ENCODE assay signal across 10 mouse cellular contexts in the genomic region with DNA sequence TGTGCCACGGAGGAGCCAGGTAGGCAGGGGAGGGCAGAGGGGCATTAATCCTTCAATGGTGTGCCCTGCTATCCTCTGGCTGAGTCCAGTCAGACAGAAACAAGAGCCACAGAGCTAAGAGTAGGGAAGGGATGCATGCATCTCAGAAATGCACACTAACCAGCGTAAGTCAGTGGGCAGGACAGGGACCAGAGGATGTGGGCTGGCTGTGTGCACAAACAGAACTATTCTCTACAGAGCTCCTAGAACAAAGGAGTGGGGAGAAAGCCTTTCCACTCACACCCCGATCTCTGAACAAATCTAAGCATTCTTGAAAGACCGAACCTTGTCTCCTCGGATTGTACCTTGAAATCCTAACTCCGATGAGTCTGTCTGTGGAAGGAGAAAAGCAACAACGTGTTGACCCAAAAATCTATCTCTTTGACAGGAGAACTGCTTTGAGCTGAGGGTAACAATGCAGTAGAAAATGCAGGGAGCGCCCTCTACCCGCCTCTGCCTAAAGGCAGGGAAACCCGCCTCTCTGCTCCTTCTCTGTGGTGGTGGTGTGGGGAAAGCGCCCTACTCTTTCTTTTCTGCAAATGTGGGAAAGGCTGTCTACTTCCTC. TPM values are rescaled to one million over a fixed set of nuclear protein-coding genes. Genes with fewer than 3 reads are reported as not detected.
DNase-seq lines count a peak whose midpoint lies in the region; ATAC-seq and TF ChIP-seq lines count a peak whose summit lies in the region.
"Had no signal": no experiment of that assay in that cellular context is flagged by ENCODE, and none has a peak within 500 bp of the region (broad histone marks: within the 10 kb centered on the region; RNA-seq: fewer than 3 reads in every experiment).

No protein-coding gene starts in this region.

- H3K27me3 ChIP-seq in hindbrain, postnatal 0 days (ENCODE audit: insufficient read depth, low read length), result no peaks in the 10 kb centered on the region
- H3K27me3 ChIP-seq in hindbrain, embryonic 14.5 days (ENCODE audit: control insufficient read depth, insufficient read depth, low read length), result no peaks in the 10 kb centered on the region
- no peaks in the 10 kb centered on the region for H3K27me3 ChIP-seq in midbrain, postnatal 0 days (ENCODE audit: insufficient read depth, low read length)
- H3K27me3 ChIP-seq in midbrain, embryonic 16.5 days (ENCODE audit: control insufficient read depth, insufficient read depth, low read depth, low read length), result no peaks in the 10 kb centered on the region
- H3K27me3 ChIP-seq: limb, embryonic 15.5 days had no signal

- peak; percentile 32 for DNase-seq in hindbrain, postnatal 0 days (ENCODE audit: low spot score)
- no peak for DNase-seq in hindbrain, embryonic 14.5 days (ENCODE audit: low spot score)
- no peak for DNase-seq in midbrain, postnatal 0 days (ENCODE audit: low spot score)
- DNase-seq in T-cell, adult 2 months (ENCODE audit: low spot score), result peak; percentile 61
- peak; percentile 77 for DNase-seq in naive thymus-derived CD4-positive, alpha-beta T cell, adult 2 months (ENCODE audit: low read depth)
- DNase-seq in urinary bladder, postnatal 10 days (ENCODE audit: low spot score), result no peak

- H3K36me3 ChIP-seq in hindbrain, postnatal 0 days (ENCODE audit: insufficient read depth, low read length), result no peaks in the 10 kb centered on the region
- no peaks in the 10 kb centered on the region for H3K36me3 ChIP-seq in hindbrain, embryonic 14.5 days (replicated peaks; ENCODE audit: control insufficient read depth, insufficient read depth)
- H3K36me3 ChIP-seq in midbrain, postnatal 0 days (ENCODE audit: insufficient read depth, low read length), result no peaks in the 10 kb centered on the region
- no peaks in the 10 kb centered on the region for H3K36me3 ChIP-seq in midbrain, embryonic 16.5 days (ENCODE audit: control insufficient read depth, insufficient read depth, low read length)
- H3K36me3 ChIP-seq: limb, embryonic 15.5 days had no signal

- no peak overlapping the region for H3K4me3 ChIP-seq in hindbrain, postnatal 0 days (ENCODE audit: low read length)
- H3K4me3 ChIP-seq in hindbrain, embryonic 14.5 days (replicated peaks; ENCODE audit: low read length), result no peak overlapping the region
- no peak overlapping the region for H3K4me3 ChIP-seq in midbrain, postnatal 0 days (ENCODE audit: low read depth, low read length)
- no peak overlapping the region for H3K4me3 ChIP-seq in midbrain, embryonic 16.5 days (ENCODE audit: low read depth, low read length)
- H3K4me3 ChIP-seq: erythroblast, embryonic 14.5 days; limb, embryonic 15.5 days had no signal

- no peaks in the 10 kb centered on the region for H3K9me3 ChIP-seq in hindbrain, postnatal 0 days (ENCODE audit: low read length)
- no peaks in the 10 kb centered on the region for H3K9me3 ChIP-seq in hindbrain, embryonic 14.5 days (ENCODE audit: control insufficient read depth, low read length)
- no peaks in the 10 kb centered on the region for H3K9me3 ChIP-seq in midbrain, postnatal 0 days (ENCODE audit: low read length)
- H3K9me3 ChIP-seq in midbrain, embryonic 16.5 days (replicated peaks; ENCODE audit: control insufficient read depth, low read length, poor library complexity, severe bottlenecking), result no peaks in the 10 kb centered on the region
- H3K9me3 ChIP-seq: limb, embryonic 15.5 days had no signal

- WGBS in hindbrain, postnatal 0 days, result 41% methylated on average over 11 of the region's 11 CpGs
- 43% methylated on average over 11 of the region's 11 CpGs for WGBS in hindbrain, embryonic 14.5 days
- 45% methylated on average over 11 of the region's 11 CpGs for WGBS in midbrain, postnatal 0 days
- 43% methylated on average over 11 of the region's 11 CpGs for whole genome bisulfite sequencing in midbrain, embryonic 16.5 days

- H3K4me1 ChIP-seq in hindbrain, postnatal 0 days (ENCODE audit: insufficient read depth, low read length), result no peaks in the 10 kb centered on the region
- H3K4me1 ChIP-seq in hindbrain, embryonic 14.5 days (replicated peaks; ENCODE audit: control insufficient read depth, insufficient read depth, low read length), result no peaks in the 10 kb centered on the region
- 0 out of 2 replicates have a peak, but pooled peaks cover 2% of the 10 kb centered on the region for H3K4me1 ChIP-seq in midbrain, postnatal 0 days (ENCODE audit: insufficient read depth, low read length)
- peaks cover 2% of the 10 kb centered on the region; the same call in 1 of the 2 replicates for H3K4me1 ChIP-seq in midbrain, embryonic 16.5 days (ENCODE audit: control insufficient read depth, insufficient read depth, low read length)
- H3K4me1 ChIP-seq: limb, embryonic 15.5 days had no signal

- H3K4me2 ChIP-seq in hindbrain, postnatal 0 days (ENCODE audit: low read depth, low read length), result no peak overlapping the region
- H3K4me2 ChIP-seq in hindbrain, embryonic 14.5 days (replicated peaks), result no peak overlapping the region
- H3K4me2 ChIP-seq in midbrain, postnatal 0 days (ENCODE audit: low read depth, low read length, poor library complexity, severe bottlenecking), result no peak overlapping the region
- no peak overlapping the region for H3K4me2 ChIP-seq in midbrain, embryonic 16.5 days (ENCODE audit: low read length)
- H3K4me2 ChIP-seq: limb, embryonic 15.5 days had no signal

- no peak for ATAC-seq in hindbrain, postnatal 0 days
- ATAC-seq in hindbrain, embryonic 14.5 days (ENCODE audit: low FRiP score), result no peak
- no peak for ATAC-seq in midbrain, postnatal 0 days (ENCODE audit: low FRiP score)
- ATAC-seq in midbrain, embryonic 16.5 days, result no peak

- no peak overlapping the region for H3K9ac ChIP-seq in hindbrain, postnatal 0 days (replicated peaks; ENCODE audit: low read length)
- no peak overlapping the region for H3K9ac ChIP-seq in hindbrain, embryonic 14.5 days
- H3K9ac ChIP-seq in midbrain, postnatal 0 days (replicated peaks; ENCODE audit: low read length, poor library complexity, severe bottlenecking), result no peak overlapping the region
- no peak overlapping the region for H3K9ac ChIP-seq in midbrain, embryonic 16.5 days (ENCODE audit: low read depth, low read length)
- H3K9ac ChIP-seq: limb, embryonic 15.5 days had no signal

- H3K27ac ChIP-seq in hindbrain, postnatal 0 days, result no peak overlapping the region
- H3K27ac ChIP-seq in hindbrain, embryonic 14.5 days, result no peak overlapping the region
- H3K27ac ChIP-seq in midbrain, postnatal 0 days (ENCODE audit: low read depth, low read length), result no peak overlapping the region
- H3K27ac ChIP-seq in midbrain, embryonic 16.5 days (ENCODE audit: low read length), result no peak overlapping the region
- H3K27ac ChIP-seq: limb, embryonic 15.5 days; macrophage had no signal

- peak; percentile 39 for TF ChIP-seq CTCF in hindbrain, postnatal 0 days (IDR thresholded peaks at IDR 0.05; ENCODE audit: low read depth)
- TF ChIP-seq CTCF in midbrain, postnatal 0 days (IDR thresholded peaks at IDR 0.05), result peak; percentile 47

RNA-seq across cellular contexts. Expression of a gene that starts 18.7 kb away (rescaled TPM):
- total RNA-seq in hindbrain, postnatal 0 days (2014; rRNA removed), result 69.3 and 83.8 TPM in 2 replicates
- 33.4 and 34.7 TPM in 2 replicates for polyA plus RNA-seq in hindbrain, postnatal 0 days (2015; fragmentation: Nextera tagmentation; extraction: Ambion mirVana)
- polyA plus RNA-seq in hindbrain, embryonic 14.5 days (2014; fragmentation: Nextera tagmentation; extraction: Ambion mirVana), result 23.0 and 26.2 TPM in 2 replicates
- 101 and 115 TPM in 2 replicates for total RNA-seq in midbrain, postnatal 0 days (2014; rRNA removed)
- 44.4 and 47.4 TPM in 2 replicates for polyA plus RNA-seq in midbrain, postnatal 0 days (2015; fragmentation: Nextera tagmentation; extraction: Ambion mirVana)
- 54.6 and 55.0 TPM in 2 replicates for polyA plus RNA-seq in midbrain, embryonic 16.5 days (2015; fragmentation: Nextera tagmentation; extraction: Ambion mirVana)

Comparison
In these comparisons a context has a peak if more than half of its experiments do, and no peak if none do; other contexts are left out.
1. DNase-seq: peak in hindbrain, postnatal 0 days (single experiment), T-cell, adult 2 months (single experiment) and naive thymus-derived CD4-positive, alpha-beta T cell, adult 2 months (single experiment); none in hindbrain, embryonic 14.5 days (single experiment), midbrain, postnatal 0 days (single experiment) and urinary bladder, postnatal 10 days (single experiment).